Mouse (Mus musculus): Measurements from ENCODE around the gene Wap.

Gene Wap

GRCm38 (mm10) chr11:6627731-6628130 lies 10.7 kb downstream of the Wap start:
- DNase-seq (ENCODE audit: low read depth, low spot score): no peak

- DNase-seq (ENCODE audit: low read depth, low spot score): no peak
Measured at GRCm38 (mm10) chr11:6626388-6626772, 12.1 kb downstream of the Wap start.

- DNase-seq (ENCODE audit: low read depth, low spot score): peak; percentile 96
Measured at GRCm38 (mm10) chr11:6625478-6626387, 12.7 kb downstream of the Wap start, which contains the start of gene Tbrg4. Tbrg4 (minus strand) TSS chr11:6626067.

GRCm38 (mm10) chr11:6624619-6625382 lies 13.6 kb downstream of the Wap start:
- peak; percentile 54 for DNase-seq (ENCODE audit: low read depth, low spot score)

- no peak for DNase-seq (ENCODE audit: low read depth, low spot score)
Measured at GRCm38 (mm10) chr11:6623704-6624103, 14.7 kb downstream of the Wap start.

DNA sequence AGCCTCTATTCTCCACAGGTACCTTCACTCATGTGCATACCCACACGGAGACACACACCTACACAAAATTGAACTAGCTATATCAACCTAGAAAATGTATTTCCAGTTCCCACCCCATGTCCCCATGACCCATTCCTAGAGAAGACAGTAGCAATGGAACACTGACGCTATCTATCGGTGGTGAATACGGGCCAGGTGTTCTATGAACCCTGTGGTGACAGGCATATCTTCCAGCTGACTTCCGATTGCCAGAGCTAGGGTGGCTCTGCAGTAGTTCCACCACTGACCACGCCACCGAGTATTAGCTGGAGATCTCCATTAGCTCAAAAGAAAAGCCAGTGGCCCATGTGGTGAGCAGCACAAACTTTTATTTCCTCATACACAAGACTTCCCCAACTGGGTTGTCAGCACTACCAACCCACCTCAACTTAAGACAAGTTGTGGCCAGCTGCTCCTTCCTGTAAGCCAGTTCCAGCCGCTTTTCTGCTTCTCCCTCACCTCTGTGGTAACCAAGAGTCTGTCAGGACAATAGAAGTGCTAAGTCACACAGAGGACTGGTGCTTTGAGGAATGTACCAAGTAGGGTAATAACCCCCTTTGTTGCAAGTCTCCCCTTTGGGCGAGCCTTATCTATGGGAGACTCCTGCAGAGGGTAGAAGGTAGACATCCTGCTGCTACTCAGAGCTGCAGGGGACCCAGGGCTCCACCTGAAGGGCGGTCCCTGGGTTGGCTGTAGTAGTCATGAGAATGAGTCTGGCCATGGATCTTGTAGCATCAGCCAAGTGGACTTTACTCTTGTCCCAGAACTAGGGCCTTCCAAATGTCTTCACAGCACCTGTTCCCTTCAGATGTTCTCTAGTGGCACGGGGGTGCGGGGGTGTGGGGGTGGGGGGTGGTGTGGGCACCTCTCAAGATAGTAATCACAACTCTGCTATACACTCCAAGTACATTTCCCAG lies 22.9 kb downstream of the Wap start:
- peak; percentile 85 for DNase-seq (ENCODE audit: low read depth, low spot score)

DNA sequence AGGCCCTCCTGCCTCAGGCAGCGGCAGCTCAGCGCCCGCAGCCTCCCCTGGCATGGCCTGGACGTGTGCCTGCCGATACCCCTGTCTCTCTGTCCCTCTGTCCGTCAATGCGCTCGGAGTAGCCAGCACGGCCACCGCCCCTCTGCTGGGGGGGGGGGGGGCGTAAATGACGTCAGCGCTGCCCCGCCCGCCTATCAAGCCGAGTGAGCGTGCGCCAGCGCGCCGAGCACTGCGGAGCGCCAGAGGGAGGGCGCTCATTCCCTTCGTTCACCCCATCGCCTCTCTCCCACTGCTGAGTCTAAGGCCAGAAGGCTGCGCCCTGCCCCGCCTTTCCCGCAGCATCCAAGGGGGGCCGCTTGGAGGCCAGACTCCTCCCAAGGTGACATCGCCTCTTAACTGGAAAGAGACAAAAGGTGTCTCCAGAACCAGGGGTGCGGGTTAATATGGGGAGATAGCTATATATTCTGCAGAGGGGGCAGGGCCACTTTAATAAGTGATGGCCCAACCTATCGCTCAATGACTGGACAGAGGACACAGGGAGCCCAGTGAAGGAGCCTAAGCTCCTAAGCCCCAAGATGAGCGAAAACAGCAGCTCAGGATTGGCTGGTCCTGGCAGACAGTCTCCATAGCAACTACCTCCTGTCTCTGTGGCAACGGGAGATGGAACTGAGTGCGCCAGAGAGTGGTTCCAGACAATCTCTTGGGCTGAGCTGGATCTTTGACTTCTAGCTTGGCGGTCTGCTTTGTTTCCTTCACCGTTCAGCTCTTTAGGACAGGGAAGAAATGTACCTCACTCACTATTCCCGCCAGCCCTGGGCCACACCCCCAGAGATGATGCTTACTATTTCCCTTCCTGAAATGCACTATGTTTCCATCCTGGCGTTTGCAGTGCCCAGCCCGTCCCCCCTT lies 32.7 kb downstream of the Wap start, which contains the start of gene Nacad:
Gene Nacad (minus strand): TSS at position 563 of the 909 bp plus-strand sequence.
- peak; percentile 76 for DNase-seq (ENCODE audit: low read depth, low spot score)

DNA sequence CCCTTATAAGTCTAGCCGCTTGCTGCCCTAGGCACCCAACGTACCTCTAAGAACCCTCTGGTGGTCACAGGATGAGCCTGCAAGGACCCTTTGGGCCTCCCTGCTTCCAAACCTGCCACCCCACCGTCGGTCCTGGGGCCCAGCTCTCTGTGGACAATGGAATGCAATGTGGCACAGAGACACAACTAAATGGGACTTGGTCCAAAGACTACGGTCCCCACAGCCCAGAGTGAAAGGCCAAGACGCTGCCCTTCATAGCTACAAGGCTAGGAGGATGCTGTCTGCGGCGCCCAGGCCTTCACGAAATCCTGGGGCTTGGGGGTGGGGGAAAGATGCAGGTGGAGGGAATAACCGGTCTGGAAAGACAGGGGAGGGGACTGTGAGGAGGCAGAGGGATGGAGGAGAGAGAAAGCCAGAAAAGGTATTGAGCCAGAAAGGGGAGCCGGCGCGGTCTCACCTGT lies 33.4 kb downstream of the Wap start:
- no peak for DNase-seq (ENCODE audit: low read depth, low spot score)

DNA sequence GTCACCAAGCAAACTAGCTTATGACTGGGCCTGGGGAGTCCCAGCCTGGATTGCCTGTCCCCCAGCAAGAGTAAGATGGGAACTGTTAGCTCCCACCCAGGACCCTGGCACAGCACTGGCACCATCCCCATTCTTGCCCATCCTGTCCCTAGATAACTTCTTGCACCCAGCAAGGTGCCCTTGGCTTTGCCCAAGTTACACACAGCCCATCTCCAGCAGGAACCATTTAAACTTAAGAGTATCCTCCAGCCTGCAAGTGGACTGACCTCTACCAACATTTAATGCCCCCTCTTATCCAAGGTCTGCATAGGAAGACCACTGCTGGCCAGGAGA lies 33.9 kb downstream of the Wap start:
- DNase-seq (ENCODE audit: low read depth, low spot score): no peak

GRCm38 (mm10) chr11:6603887-6604603 lies 34.4 kb downstream of the Wap start:
- no peak for DNase-seq (ENCODE audit: low read depth, low spot score)

DNA sequence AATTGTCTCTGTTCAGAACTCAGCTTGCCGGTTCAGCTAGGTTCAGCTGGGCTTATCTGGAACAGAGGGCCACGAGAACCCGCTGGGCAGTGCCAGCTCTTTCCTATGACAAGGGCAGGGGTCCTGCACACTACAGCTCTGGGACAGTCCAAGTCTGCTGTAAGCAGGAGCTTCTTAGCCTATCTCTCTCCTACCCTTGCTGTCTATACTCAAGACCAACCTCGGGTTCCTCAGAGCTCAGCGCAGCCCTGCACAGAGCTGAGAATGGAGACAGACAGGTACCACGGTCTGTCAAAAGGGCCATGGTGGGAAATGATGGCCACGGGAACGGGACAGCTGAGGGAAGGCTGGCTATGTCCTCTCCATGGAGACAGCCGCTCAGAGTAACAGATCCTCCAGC lies 35.2 kb downstream of the Wap start:
- DNase-seq (ENCODE audit: low read depth, low spot score): no peak

- no peak for DNase-seq (ENCODE audit: low read depth, low spot score)
Measured at GRCm38 (mm10) chr11:6602662-6603061, 35.8 kb downstream of the Wap start.

- no peak for DNase-seq (ENCODE audit: low read depth, low spot score)
Measured at GRCm38 (mm10) chr11:6601649-6602480, 36.6 kb downstream of the Wap start.

DNA sequence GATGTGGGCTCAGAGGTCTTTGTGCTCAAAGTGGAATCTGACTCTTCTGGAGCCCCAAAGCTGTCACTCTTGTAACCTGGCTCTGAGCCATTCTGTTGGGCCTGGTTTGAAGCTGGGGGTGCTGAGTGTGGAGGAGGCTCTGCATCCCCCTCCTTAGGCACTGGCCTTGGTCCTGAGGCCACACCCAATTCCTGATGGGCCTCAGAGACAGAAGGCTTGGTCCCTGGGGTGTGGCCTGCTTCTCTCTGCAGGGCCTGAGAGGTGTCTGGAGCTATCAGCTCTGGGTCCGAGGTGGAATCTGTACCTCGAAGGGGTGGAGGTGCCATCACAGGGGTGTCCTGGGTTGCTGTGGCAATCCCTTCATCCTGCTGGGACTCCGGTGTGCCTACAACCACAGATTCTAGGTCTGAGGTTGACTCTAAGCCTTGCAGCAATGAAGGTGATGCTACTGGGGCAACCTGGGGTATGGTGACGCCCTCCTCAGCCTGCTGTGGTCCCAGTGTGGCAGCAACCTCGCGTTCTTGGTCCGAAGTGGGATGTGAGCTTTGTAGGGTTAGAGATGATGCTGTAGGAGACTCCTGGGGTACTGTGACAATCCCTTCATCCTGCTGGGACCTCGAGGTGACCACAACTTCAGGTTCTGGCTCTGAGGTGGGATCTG lies 38.0 kb downstream of the Wap start:
- no peak for DNase-seq (ENCODE audit: low read depth, low spot score)

DNA sequence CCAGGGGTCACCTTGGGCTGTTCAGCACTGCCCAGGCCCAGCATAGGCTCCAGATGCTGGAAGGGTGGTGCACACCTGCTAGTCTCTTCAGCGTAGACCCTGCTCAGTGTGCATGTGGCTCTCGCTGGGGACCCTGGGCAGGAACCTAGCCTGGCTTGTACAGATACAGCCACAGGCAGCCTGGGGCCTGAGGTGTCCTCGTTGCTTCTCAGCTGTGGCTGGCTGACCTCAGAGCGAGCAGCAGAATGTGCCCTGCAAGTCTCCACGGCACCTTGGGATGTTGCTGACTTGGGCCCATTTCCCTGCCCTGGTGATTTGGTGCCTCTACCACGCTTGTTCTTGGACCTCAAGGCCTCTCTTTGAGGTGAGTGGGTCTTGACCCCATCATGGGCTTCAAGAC lies 38.6 kb downstream of the Wap start:
- DNase-seq (ENCODE audit: low read depth, low spot score): no peak

- no peak for DNase-seq (ENCODE audit: low read depth, low spot score)
Measured at GRCm38 (mm10) chr11:6599011-6599681, 39.3 kb downstream of the Wap start.

GRCm38 (mm10) chr11:6598191-6598889 lies 40.1 kb downstream of the Wap start:
- no peak for DNase-seq (ENCODE audit: low read depth, low spot score)

Data from R1 (cell line).